Mouse (Mus musculus) hindbrain, embryonic 14.5 days (tissue): ENCODE measurements around the gene Aagab. TPM values are rescaled to one million over a fixed set of nuclear protein-coding genes. Genes with fewer than 3 reads are reported as not detected.

Source experiments
- ATAC-seq: fragments of 200-750 bp; cut with Nextera tagmentation; 2 replicates; pipeline ENCODE4 v1.8.0; 2017; ENCODE audit warnings: moderate number of reproducible peaks, mild to moderate bottlenecking, moderate TSS enrichment, moderate library complexity; ENCODE audit not compliant: low FRiP score
- DNase-seq: peaks from one replicate; pipeline ENCODE4 v3.0.0-alpha.2; 2015; ENCODE audit warnings: low spot score
- H3K27ac ChIP-seq: fragments of 300-500 bp; sonication (generic); 2 replicates; pipeline ENCODE4 v1.5.1; 2014; ENCODE audit warnings: mild to moderate bottlenecking, moderate library complexity
- H3K27me3 ChIP-seq: fragments of 300-500 bp; sonication (generic); 2 replicates; pipeline ENCODE4 v1.6.1; 2014; ENCODE audit warnings: mild to moderate bottlenecking, low read length, mixed read lengths; ENCODE audit not compliant: control insufficient read depth, insufficient read depth
- H3K36me3 ChIP-seq: fragments of 300-500 bp; sonication (generic); replicated peaks from 2 replicates; pipeline ENCODE4 v1.6.1; 2014; ENCODE audit not compliant: control insufficient read depth, insufficient read depth
- H3K4me1 ChIP-seq: fragments of 300-500 bp; sonication (generic); replicated peaks from 2 replicates; pipeline ENCODE4 v1.6.1; 2014; ENCODE audit warnings: antibody characterized with exemption, low read length, mixed read lengths; ENCODE audit not compliant: control insufficient read depth, insufficient read depth
- H3K4me2 ChIP-seq: fragments of 300-500 bp; sonication (generic); replicated peaks from 2 replicates; pipeline ENCODE4 v1.6.1; 2014; ENCODE audit warnings: mild to moderate bottlenecking, moderate library complexity
- H3K4me3 ChIP-seq: fragments of 300-500 bp; sonication (generic); replicated peaks from 2 replicates; pipeline ENCODE4 v1.5.1; 2014; ENCODE audit warnings: mild to moderate bottlenecking, low read length
- H3K9ac ChIP-seq: fragments of 300-500 bp; sonication (generic); 2 replicates; pipeline ENCODE4 v1.6.1; 2014
- H3K9me3 ChIP-seq: fragments of 300-500 bp; sonication (generic); 2 replicates; pipeline ENCODE4 v1.6.1; 2016; ENCODE audit warnings: low read length; ENCODE audit not compliant: control insufficient read depth
- WGBS: fragments of 180-500 bp; shearing (Covaris S2); extraction: QIAGEN DNeasy Blood & Tissue Kit; methylation state at CpG from one replicate; pipeline ENCODE4 v1.1.7; 2014; 5-methylcytosine and 5-hydroxymethylcytosine counted together
- polyA plus RNA-seq: library from polyadenylated mRNA; unstranded; fragments of >200 nt; fragmentation: Nextera tagmentation; extraction: Ambion mirVana; gene quantifications from 2 replicates; pipeline ENCODE4 v1.2.1, GENCODE M21; 2014

The Aagab gene
- polyA plus RNA-seq, 1 experiment from 2014 or later: 59.2 TPM

DNA sequence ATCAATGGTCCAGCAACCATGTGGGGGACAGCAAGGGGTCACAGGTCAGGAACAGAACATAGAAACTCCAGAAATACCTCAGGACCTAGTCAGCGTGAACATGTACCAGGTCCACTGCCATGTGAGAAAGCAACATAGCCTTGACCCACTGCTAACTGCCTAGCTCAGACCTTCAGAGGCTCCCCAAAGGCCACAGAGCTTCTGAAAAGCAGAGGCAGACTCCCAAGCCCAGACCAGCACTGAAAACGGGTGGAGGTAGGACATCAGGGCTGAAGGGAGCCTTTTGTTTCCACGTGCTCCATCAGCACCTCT lies 71.0 kb downstream of the Aagab start:
- H3K4me3 ChIP-seq: no peak overlapping the region
- no peak overlapping the region for H3K27ac ChIP-seq
- peaks cover 4% of the 10 kb centered on the region; the same call in 1 of the 2 replicates for H3K4me1 ChIP-seq
- WGBS: 89% methylated on average over 3 of the region's 3 CpGs
- H3K27me3 ChIP-seq: no peaks in the 10 kb centered on the region
- no peak overlapping the region for H3K9ac ChIP-seq
- DNase-seq (no peak), ATAC-seq (no peak)
- H3K36me3 ChIP-seq: no peaks in the 10 kb centered on the region
- H3K9me3 ChIP-seq: no peaks in the 10 kb centered on the region
- H3K4me2 ChIP-seq: no peak overlapping the region

DNA sequence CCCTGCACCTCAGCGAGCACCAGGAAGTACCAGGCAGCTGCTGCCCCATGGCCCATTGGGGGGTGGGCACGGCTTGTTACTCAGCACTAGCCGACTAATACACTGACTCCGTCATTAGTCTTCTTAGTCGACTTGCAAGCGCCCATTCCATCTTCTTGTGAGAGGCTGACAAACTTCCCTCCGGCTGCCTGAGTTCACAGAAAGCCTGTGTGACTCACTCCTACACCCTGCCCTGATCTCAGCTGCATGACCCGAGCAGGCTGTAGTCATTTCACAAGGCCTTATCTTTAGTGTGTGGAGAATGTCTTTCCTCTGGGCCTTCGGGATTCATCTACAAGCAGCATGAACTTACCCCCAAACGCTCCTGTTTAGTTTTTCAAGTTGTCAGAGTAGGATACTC lies 72.2 kb downstream of the Aagab start:
- 91% methylated on average over 10 of the region's 10 CpGs for WGBS
- H3K9ac ChIP-seq: no peak overlapping the region
- no peak for ATAC-seq
- no peak overlapping the region for H3K4me3 ChIP-seq
- no peak overlapping the region for H3K27ac ChIP-seq
- H3K4me2 ChIP-seq: no peak overlapping the region
- H3K9me3 ChIP-seq: no peaks in the 10 kb centered on the region
- no peaks in the 10 kb centered on the region for H3K27me3 ChIP-seq
- no peaks in the 10 kb centered on the region for H3K36me3 ChIP-seq
- H3K4me1 ChIP-seq: no peaks in the 10 kb centered on the region
- no peak for DNase-seq

- 63% methylated on average over 3 of the region's 3 CpGs for WGBS
- H3K9me3 ChIP-seq: no peaks in the 10 kb centered on the region
- no peaks in the 10 kb centered on the region for H3K4me1 ChIP-seq
- no peak overlapping the region for H3K27ac ChIP-seq
- DNase-seq (no peak), ATAC-seq (no peak)
- H3K36me3 ChIP-seq: no peaks in the 10 kb centered on the region
- no peaks in the 10 kb centered on the region for H3K27me3 ChIP-seq
- no peak overlapping the region for H3K4me3 ChIP-seq
- no peak overlapping the region for H3K9ac ChIP-seq
- H3K4me2 ChIP-seq: no peak overlapping the region
Measured at GRCm38 (mm10) chr9:63677621-63678020, 75.2 kb downstream of the Aagab start.

DNA sequence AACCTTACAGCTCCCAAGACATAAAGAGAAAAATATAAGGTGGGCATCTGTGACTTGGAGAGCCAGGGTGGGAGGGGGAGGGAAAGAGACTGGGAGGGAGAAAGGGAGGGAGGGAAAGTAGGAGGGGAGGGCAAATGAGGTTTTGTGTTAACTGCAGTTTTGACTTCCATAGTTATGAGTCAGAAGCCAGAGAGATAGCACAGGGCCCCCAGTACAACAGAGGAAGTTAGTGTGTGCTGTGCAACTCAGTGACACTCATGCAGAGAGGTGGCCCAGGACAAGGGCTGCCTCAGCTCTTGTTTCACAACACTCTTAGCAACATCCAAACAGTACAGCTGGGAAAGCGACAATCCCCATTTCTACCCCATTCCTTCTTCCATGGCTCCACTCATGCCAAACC lies 75.6 kb downstream of the Aagab start:
- no peak for ATAC-seq
- 100% methylated on average over 1 of the region's 1 CpGs for WGBS
- no peak overlapping the region for H3K4me3 ChIP-seq
- H3K27me3 ChIP-seq: no peaks in the 10 kb centered on the region
- no peak overlapping the region for H3K27ac ChIP-seq
- no peak overlapping the region for H3K9ac ChIP-seq
- H3K9me3 ChIP-seq: no peaks in the 10 kb centered on the region
- no peak overlapping the region for H3K4me2 ChIP-seq
- H3K4me1 ChIP-seq: no peaks in the 10 kb centered on the region
- H3K36me3 ChIP-seq: no peaks in the 10 kb centered on the region
- DNase-seq: no peak

- no peak overlapping the region for H3K9ac ChIP-seq
- DNase-seq (no peak), ATAC-seq (no peak)
- H3K27ac ChIP-seq: no peak overlapping the region
- H3K4me1 ChIP-seq: no peaks in the 10 kb centered on the region
- 82% methylated on average over 9 of the region's 9 CpGs for WGBS
- H3K27me3 ChIP-seq: no peaks in the 10 kb centered on the region
- no peaks in the 10 kb centered on the region for H3K9me3 ChIP-seq
- no peak overlapping the region for H3K4me3 ChIP-seq
- H3K4me2 ChIP-seq: no peak overlapping the region
- no peaks in the 10 kb centered on the region for H3K36me3 ChIP-seq
Measured at GRCm38 (mm10) chr9:63682301-63682700, 79.8 kb downstream of the Aagab start.

- no peak overlapping the region for H3K4me3 ChIP-seq
- H3K27ac ChIP-seq: no peak overlapping the region
- 98% methylated on average over 2 of the region's 2 CpGs for WGBS
- ATAC-seq: no peak
- H3K9ac ChIP-seq: no peak overlapping the region
- no peak for DNase-seq
- no peaks in the 10 kb centered on the region for H3K36me3 ChIP-seq
- H3K4me1 ChIP-seq: no peaks in the 10 kb centered on the region
- no peak overlapping the region for H3K4me2 ChIP-seq
- no peaks in the 10 kb centered on the region for H3K27me3 ChIP-seq
- H3K9me3 ChIP-seq: no peaks in the 10 kb centered on the region
Measured at GRCm38 (mm10) chr9:63682943-63683342, 80.5 kb downstream of the Aagab start.

GRCm38 (mm10) chr9:63684277-63684676 lies 81.8 kb downstream of the Aagab start:
- WGBS: 97% methylated on average over 6 of the region's 6 CpGs
- no peaks in the 10 kb centered on the region for H3K9me3 ChIP-seq
- no peak for ATAC-seq
- H3K27ac ChIP-seq: no peak overlapping the region
- no peak overlapping the region for H3K9ac ChIP-seq
- DNase-seq: no peak
- H3K27me3 ChIP-seq: no peaks in the 10 kb centered on the region
- H3K4me1 ChIP-seq: no peaks in the 10 kb centered on the region
- no peaks in the 10 kb centered on the region for H3K36me3 ChIP-seq
- H3K4me2 ChIP-seq: no peak overlapping the region
- no peak overlapping the region for H3K4me3 ChIP-seq

DNA sequence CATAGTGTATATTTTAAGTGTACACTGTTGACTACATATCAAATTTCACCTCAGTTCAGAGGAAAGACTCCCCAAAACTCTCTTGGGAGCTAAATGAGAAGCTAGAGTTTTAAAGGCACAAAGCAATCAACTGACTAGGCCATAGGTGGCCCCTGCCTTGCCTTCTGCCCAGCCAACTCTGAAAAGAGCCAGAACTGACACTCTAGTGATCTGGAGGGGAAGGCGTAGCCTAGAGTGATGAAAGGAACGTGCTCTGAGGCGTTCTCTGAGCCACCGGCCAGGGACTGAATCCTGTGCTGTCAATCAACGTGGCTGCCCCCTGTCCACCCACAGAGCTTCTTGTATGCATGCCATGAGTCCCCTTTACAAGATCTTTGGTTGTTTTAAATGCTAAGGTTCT lies 82.9 kb downstream of the Aagab start:
- no peaks in the 10 kb centered on the region for H3K4me1 ChIP-seq
- no peak overlapping the region for H3K9ac ChIP-seq
- H3K4me2 ChIP-seq: no peak overlapping the region
- DNase-seq: no peak
- WGBS: 37% methylated on average over 5 of the region's 5 CpGs
- H3K4me3 ChIP-seq: no peak overlapping the region
- H3K27me3 ChIP-seq: no peaks in the 10 kb centered on the region
- ATAC-seq: no peak
- no peaks in the 10 kb centered on the region for H3K9me3 ChIP-seq
- no peaks in the 10 kb centered on the region for H3K36me3 ChIP-seq
- H3K27ac ChIP-seq: no peak overlapping the region

DNA sequence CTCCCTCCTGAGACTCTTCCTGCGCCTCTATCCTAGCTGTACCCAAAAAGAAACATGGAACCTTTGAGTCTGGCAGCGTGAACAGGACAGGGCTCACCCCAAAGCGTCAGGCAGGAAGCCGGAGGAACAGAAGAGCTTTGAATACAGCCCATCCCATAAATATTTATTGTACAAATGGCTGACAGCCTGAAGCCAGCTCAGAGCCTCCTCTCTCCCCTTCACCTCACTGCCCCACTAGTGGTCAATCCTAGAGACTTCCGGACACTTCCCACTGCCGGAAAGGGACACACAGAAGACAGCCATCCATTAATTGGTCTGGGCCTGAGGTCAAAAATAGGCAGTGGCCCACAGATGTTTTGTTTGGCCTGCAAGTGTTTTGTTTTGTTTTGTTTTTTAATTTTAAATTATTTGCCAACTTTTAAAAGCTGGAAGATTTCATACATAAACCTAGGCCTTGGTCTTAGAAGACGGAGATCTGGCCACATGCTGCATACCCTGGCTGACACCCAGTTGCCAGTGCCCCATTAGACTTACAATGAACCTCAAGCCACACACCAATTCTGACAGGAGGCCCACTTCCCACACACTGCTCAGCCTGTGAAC lies 85.1 kb downstream of the Aagab start:
- Histone ChIP-seq H3K4me1 (no peaks in the 10 kb centered on the region), H3K27me3 (no peaks in the 10 kb centered on the region), H3K27ac (no peak overlapping the region), H3K9me3 (no peaks in the 10 kb centered on the region), H3K4me2 (no peak overlapping the region), H3K9ac (no peak overlapping the region), H3K4me3 (no peak overlapping the region), H3K36me3 (no peaks in the 10 kb centered on the region)
- 71% methylated on average over 7 of the region's 7 CpGs for WGBS
- no peak for DNase-seq
- ATAC-seq: no peak

DNA sequence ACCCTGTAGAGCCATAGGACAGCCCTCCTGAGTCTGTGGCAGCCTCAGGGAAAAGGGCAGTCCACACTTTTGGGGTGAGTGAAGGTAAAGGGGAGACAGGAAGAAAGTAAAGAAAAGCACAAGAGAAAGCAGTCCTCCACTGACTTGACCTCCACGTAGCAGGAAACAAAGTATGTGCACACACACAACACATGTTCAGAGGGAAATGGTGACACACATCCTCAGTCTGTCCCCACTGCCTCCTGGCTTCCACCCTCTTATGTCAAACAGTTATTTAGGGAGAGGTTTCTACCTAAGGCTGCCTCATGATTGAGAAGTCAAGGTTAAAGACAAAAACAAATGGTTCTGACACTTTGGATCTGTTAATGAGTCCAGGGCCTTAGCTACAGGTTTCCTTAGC lies 88.1 kb downstream of the Aagab start:
- WGBS: 96% methylated on average over 1 of the region's 1 CpGs
- Histone ChIP-seq H3K36me3 (no peaks in the 10 kb centered on the region), H3K9ac (no peak overlapping the region), H3K4me2 (no peak overlapping the region), H3K4me1 (no peaks in the 10 kb centered on the region), H3K4me3 (no peak overlapping the region), H3K9me3 (no peaks in the 10 kb centered on the region), H3K27ac (no peak overlapping the region), H3K27me3 (no peaks in the 10 kb centered on the region)
- ATAC-seq (no peak), DNase-seq (no peak)
